Comparison of ENCODE assay signal across 12 mouse cellular contexts in the genomic region with DNA sequence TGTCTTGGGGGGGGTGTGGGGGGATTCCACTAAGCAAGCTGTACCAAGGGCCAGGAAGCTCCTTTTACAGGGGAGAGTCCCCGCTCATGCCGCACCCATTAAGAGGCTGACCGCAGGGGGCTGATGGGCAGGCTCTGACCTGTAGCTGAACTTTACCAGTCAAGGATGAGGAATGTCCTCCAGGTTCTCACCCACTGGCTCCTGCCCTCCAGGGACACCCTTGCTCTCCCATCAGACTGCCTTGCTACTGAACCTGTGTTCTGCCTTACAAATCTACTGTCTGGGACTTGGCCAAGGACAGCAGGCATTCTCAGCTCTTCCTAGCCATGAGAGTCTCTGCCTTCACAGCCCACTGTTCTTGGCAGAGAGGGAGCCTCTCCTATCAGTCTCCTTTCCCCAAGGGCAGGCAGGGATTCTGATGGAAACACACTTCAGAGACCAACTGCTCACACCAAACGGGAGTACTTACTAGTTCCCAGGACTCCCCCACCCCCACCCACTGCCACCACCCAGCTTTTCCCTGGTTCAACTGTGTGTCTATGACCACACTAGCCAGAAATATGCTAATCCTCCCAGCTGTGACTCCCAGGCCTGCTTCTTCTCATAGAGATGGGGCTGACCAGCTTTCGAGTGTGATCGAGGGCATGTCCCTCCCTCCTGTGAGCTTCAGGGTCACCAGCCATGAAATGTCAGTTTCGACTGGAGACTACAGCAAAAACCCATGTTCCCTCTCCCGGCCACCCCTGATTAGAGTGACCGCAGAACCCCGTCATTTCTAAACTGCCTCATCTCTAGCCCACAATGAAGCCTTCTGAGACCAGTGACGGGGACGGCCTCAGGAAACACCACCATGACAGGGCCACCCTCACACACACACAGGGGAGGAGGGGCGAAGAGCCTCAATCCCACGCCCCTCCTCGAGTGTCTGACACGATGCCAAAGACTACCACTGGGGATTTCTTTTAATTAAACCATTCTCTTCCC. TPM values are rescaled to one million over a fixed set of nuclear protein-coding genes. Genes with fewer than 3 reads are reported as not detected.
DNase-seq lines count a peak whose midpoint lies in the region; ATAC-seq and TF ChIP-seq lines count a peak whose summit lies in the region.
"Had no signal": no experiment of that assay in that cellular context is flagged by ENCODE, and none has a peak within 500 bp of the region (broad histone marks: within the 10 kb centered on the region; RNA-seq: fewer than 3 reads in every experiment).

No protein-coding gene starts in this region.

- H3K4me2 ChIP-seq in kidney, embryonic 15.5 days, result no peak overlapping the region
- no peak overlapping the region for H3K4me2 ChIP-seq in midbrain, embryonic 14.5 days (ENCODE audit: low read length)
- H3K4me2 ChIP-seq in liver, embryonic 12.5 days, result no peak overlapping the region

- peaks cover 60% of the 10 kb centered on the region for H3K4me1 ChIP-seq in kidney, embryonic 15.5 days
- peaks cover 21% of the 10 kb centered on the region for H3K4me1 ChIP-seq in midbrain, embryonic 14.5 days (ENCODE audit: control insufficient read depth, insufficient read depth, low read length)
- peaks cover 71% of the 10 kb centered on the region for H3K4me1 ChIP-seq in liver, embryonic 12.5 days

- no peak overlapping the region for H3K9ac ChIP-seq in kidney, embryonic 15.5 days
- no peak overlapping the region for H3K9ac ChIP-seq in midbrain, embryonic 14.5 days (replicated peaks; ENCODE audit: low read length)
- H3K9ac ChIP-seq in liver, embryonic 12.5 days, result no peak overlapping the region

- H3K4me3 ChIP-seq in kidney, embryonic 15.5 days (replicated peaks), result no peak overlapping the region
- H3K4me3 ChIP-seq in midbrain, embryonic 14.5 days (replicated peaks; ENCODE audit: low read depth, low read length), result no peak overlapping the region
- H3K4me3 ChIP-seq in liver, embryonic 12.5 days, result no peak overlapping the region
- H3K4me3 ChIP-seq: megakaryocyte, embryonic 14.5 days had no signal

- peak overlapping the region; percentile 58; the same call in 1 of the 2 replicates for H3K27ac ChIP-seq in kidney, embryonic 15.5 days
- H3K27ac ChIP-seq in midbrain, embryonic 14.5 days (replicated peaks; ENCODE audit: low read depth, low read length), result peak overlapping the region; percentile 37
- H3K27ac ChIP-seq in liver, embryonic 12.5 days, result no peak overlapping the region

- no peaks in the 10 kb centered on the region for H3K27me3 ChIP-seq in kidney, embryonic 15.5 days
- H3K27me3 ChIP-seq in midbrain, embryonic 14.5 days (ENCODE audit: control insufficient read depth, insufficient read depth, low read length), result no peaks in the 10 kb centered on the region
- H3K27me3 ChIP-seq in liver, embryonic 12.5 days (replicated peaks), result peaks cover 20% of the 10 kb centered on the region; the same call in 1 of the 2 replicates
- H3K27me3 ChIP-seq: Patski had no signal

- TF ChIP-seq POLR2A in brain, embryonic 14.5 days (IDR thresholded peaks at IDR 0.05; ENCODE audit: borderline replicate concordance, extremely low read depth, insufficient read depth, insufficient read length, poor library complexity, severe bottlenecking), result no peak

- ATAC-seq in kidney, embryonic 15.5 days (replicated peaks; ENCODE audit: low FRiP score), result no peak
- ATAC-seq in midbrain, embryonic 14.5 days (ENCODE audit: low FRiP score, low TSS enrichment), result no peak
- ATAC-seq in liver, embryonic 12.5 days, result no peak
- ATAC-seq: Patski had no signal

- no peak for TF ChIP-seq CTCF in brain, embryonic 14.5 days (IDR thresholded peaks at IDR 0.05; ENCODE audit: borderline replicate concordance, extremely low read depth, insufficient read depth, insufficient read length)

- WGBS in kidney, embryonic 15.5 days, result 40% methylated on average over 16 of the region's 16 CpGs
- 30% methylated on average over 16 of the region's 16 CpGs for WGBS in midbrain, embryonic 14.5 days
- WGBS in liver, embryonic 12.5 days (ENCODE audit: insufficient replicate concordance), result 43% methylated on average over 16 of the region's 16 CpGs

- DNase-seq in kidney, adult 8-10 months, result no peak
- peak; percentile 88 for DNase-seq in CD4-positive, CD25-positive, alpha-beta regulatory T cell, adult 2 months (ENCODE audit: low read depth, low spot score)
- DNase-seq in brain, embryonic 14.5 days (ENCODE audit: low read depth), result peak; percentile 40
- DNase-seq in midbrain, embryonic 14.5 days, result peak; percentile 55
- DNase-seq in cerebellum, postnatal 4 days (ENCODE audit: low spot score in 2 of 2), result no peak
- no peak for DNase-seq in kidney, postnatal 10 days

- H3K9me3 ChIP-seq in kidney, embryonic 15.5 days (replicated peaks), result no peaks in the 10 kb centered on the region
- no peaks in the 10 kb centered on the region for H3K9me3 ChIP-seq in midbrain, embryonic 14.5 days (ENCODE audit: control insufficient read depth, low read length)
- H3K9me3 ChIP-seq in liver, embryonic 12.5 days (replicated peaks), result no peaks in the 10 kb centered on the region
- H3K9me3 ChIP-seq: megakaryocyte, embryonic 14.5 days had no signal

- H3K36me3 ChIP-seq in kidney, embryonic 15.5 days, result no peaks in the 10 kb centered on the region
- H3K36me3 ChIP-seq in midbrain, embryonic 14.5 days (ENCODE audit: control insufficient read depth, insufficient read depth, low read length), result no peaks in the 10 kb centered on the region
- H3K36me3 ChIP-seq in liver, embryonic 12.5 days, result no peaks in the 10 kb centered on the region

RNA-seq across cellular contexts. Expression of a gene that starts 29.1 kb away (rescaled TPM):
- 427 and 441 TPM in 2 replicates for polyA plus RNA-seq in kidney, embryonic 15.5 days (2015; fragmentation: Nextera tagmentation; extraction: Ambion mirVana)
- 219 and 329 TPM in 2 replicates for polyA plus RNA-seq in brain, embryonic 14.5 days (2012; rRNA removed)
- 338 and 385 TPM in 2 replicates for polyA plus RNA-seq in midbrain, embryonic 14.5 days (2014; fragmentation: Nextera tagmentation; extraction: Ambion mirVana)
- polyA plus RNA-seq in liver, embryonic 12.5 days (2016; fragmentation: Nextera tagmentation; extraction: Ambion mirVana), result 234 and 237 TPM in 2 replicates

RNA-seq across cellular contexts. Expression of a gene that starts 29.2 kb away (rescaled TPM):
- 61.3 and 67.6 TPM in 2 replicates for polyA plus RNA-seq in kidney, embryonic 15.5 days (2015; fragmentation: Nextera tagmentation; extraction: Ambion mirVana)
- polyA plus RNA-seq in brain, embryonic 14.5 days (2012; rRNA removed), result 16.8 and 29.9 TPM in 2 replicates
- polyA plus RNA-seq in midbrain, embryonic 14.5 days (2014; fragmentation: Nextera tagmentation; extraction: Ambion mirVana), result 46.6 and 48.0 TPM in 2 replicates
- polyA plus RNA-seq in liver, embryonic 12.5 days (2016; fragmentation: Nextera tagmentation; extraction: Ambion mirVana), result 18.8 and 22.0 TPM in 2 replicates

RNA-seq across cellular contexts. Expression of a gene that starts 60.0 kb away (rescaled TPM):
- 0.14 TPM in 1 of 2 replicates, not detected in the other for polyA plus RNA-seq in kidney, embryonic 15.5 days (2015; fragmentation: Nextera tagmentation; extraction: Ambion mirVana)
- polyA plus RNA-seq in brain, embryonic 14.5 days (2012; rRNA removed), result not detected in 2 replicates
- polyA plus RNA-seq in midbrain, embryonic 14.5 days (2014; fragmentation: Nextera tagmentation; extraction: Ambion mirVana), result not detected in 2 replicates
- polyA plus RNA-seq in liver, embryonic 12.5 days (2016; fragmentation: Nextera tagmentation; extraction: Ambion mirVana), result not detected in 2 replicates
- polyA plus RNA-seq: embryonic facial prominence, embryonic 11.5 days; urinary bladder, adult 2 months had no signal

Comparison
In these comparisons a context has a peak if more than half of its experiments do, and no peak if none do; other contexts are left out.
1. DNase-seq: peak in CD4-positive, CD25-positive, alpha-beta regulatory T cell, adult 2 months (single experiment), brain, embryonic 14.5 days (single experiment) and midbrain, embryonic 14.5 days (single experiment); none in kidney, adult 8-10 months (0 of 2), cerebellum, postnatal 4 days (0 of 2) and kidney, postnatal 10 days (single experiment).